In the genomic region with DNA sequence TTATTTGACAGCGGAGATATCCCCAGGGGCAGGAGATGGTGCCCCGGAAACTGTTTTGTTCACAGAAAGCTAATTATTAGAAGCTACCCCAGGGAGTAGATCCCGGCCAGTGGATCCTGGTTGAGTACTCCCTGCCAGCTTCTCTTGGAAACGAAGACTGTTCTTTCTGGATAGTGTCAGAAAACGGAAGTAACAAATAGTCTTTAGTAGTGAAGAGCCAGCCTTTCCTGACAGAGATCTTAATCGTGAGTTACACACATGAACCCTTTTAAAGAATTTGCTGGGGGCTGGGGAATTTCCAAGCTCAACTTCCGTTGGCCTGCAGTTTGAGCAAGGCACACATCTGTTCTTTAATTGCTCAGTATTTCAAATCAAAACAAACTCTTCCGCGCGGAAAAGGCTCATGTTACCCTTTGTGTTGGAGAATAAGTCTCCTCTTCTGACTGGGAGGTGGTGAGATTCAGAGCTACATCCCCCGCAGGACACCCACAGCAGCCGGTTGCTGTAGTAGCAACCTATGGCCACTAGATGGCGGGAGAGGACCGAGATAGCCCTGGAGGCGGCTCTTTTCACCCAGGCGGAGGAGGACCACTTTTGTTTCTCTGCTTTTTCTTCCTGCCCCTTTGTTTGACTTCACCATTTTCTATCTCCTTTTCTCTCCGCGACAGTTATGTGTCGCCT, we compare ENCODE assay signal across 8 mouse cellular contexts.
DNase-seq lines count a peak whose midpoint lies in the region; ATAC-seq and TF ChIP-seq lines count a peak whose summit lies in the region.

No protein-coding gene starts in this region.

- H3ac ChIP-seq in C2C12 (ENCODE audit: control insufficient read depth, insufficient read length, low read depth): peak overlapping the region; percentile 13

- no peak overlapping the region for H3K4me3 ChIP-seq in C2C12 (ENCODE audit: insufficient read depth, poor library complexity, severe bottlenecking)
- H3K4me3 ChIP-seq in embryonic fibroblast, embryonic 13.5 days (ENCODE audit: insufficient read depth, low read length): peak overlapping the region; percentile 41
- peak overlapping the region; percentile 49 for H3K4me3 ChIP-seq in heart, embryonic 11.5 days (ENCODE audit: low read depth, low read length)
- peak overlapping the region; percentile 49 for H3K4me3 ChIP-seq in kidney, embryonic 15.5 days (replicated peaks)
- H3K4me3 ChIP-seq in limb, embryonic 15.5 days: peak overlapping the region; percentile 46
- H3K4me3 ChIP-seq in midbrain, postnatal 0 days (ENCODE audit: low read depth, low read length): peak overlapping the region; percentile 31

- no peaks in the 10 kb centered on the region for H3K79me2 ChIP-seq in C2C12 (ENCODE audit: control insufficient read depth, insufficient read depth)

- peak overlapping the region; percentile 62 for H3K27ac ChIP-seq in embryonic fibroblast, embryonic 13.5 days (ENCODE audit: insufficient read depth, low read length)
- H3K27ac ChIP-seq in heart, embryonic 11.5 days (ENCODE audit: low read depth, low read length): no peak overlapping the region
- peak overlapping the region; percentile 75 for H3K27ac ChIP-seq in kidney, embryonic 15.5 days
- peak overlapping the region; percentile 76 for H3K27ac ChIP-seq in limb, embryonic 15.5 days
- peak overlapping the region; percentile 65 for H3K27ac ChIP-seq in midbrain, postnatal 0 days (ENCODE audit: low read depth, low read length)

- no peaks in the 10 kb centered on the region for H3K27me3 ChIP-seq in C2C12 (ENCODE audit: control insufficient read depth, insufficient read depth, insufficient read length)
- no peaks in the 10 kb centered on the region for H3K27me3 ChIP-seq in heart, embryonic 11.5 days (ENCODE audit: control insufficient read depth, insufficient read depth, low read length)
- H3K27me3 ChIP-seq in kidney, embryonic 15.5 days: peaks cover 12% of the 10 kb centered on the region; the same call in 1 of the 2 replicates
- 0 out of 2 replicates have a peak, but pooled peaks cover 4% of the 10 kb centered on the region for H3K27me3 ChIP-seq in limb, embryonic 15.5 days
- H3K27me3 ChIP-seq in midbrain, postnatal 0 days (ENCODE audit: insufficient read depth, low read length): 0 out of 2 replicates have a peak, but pooled peaks cover 3% of the 10 kb centered on the region

- H3K4me2 ChIP-seq in heart, embryonic 11.5 days: peak overlapping the region; percentile 75
- H3K4me2 ChIP-seq in kidney, embryonic 15.5 days: peak overlapping the region; percentile 80
- H3K4me2 ChIP-seq in limb, embryonic 15.5 days: peak overlapping the region; percentile 73
- H3K4me2 ChIP-seq in midbrain, postnatal 0 days (ENCODE audit: low read depth, low read length, poor library complexity, severe bottlenecking): peak overlapping the region; percentile 58

- TF ChIP-seq POLR2A in embryonic fibroblast, embryonic 13.5 days (IDR thresholded peaks at IDR 0.05; ENCODE audit: low read depth, low read length): no peak

- no peaks in the 10 kb centered on the region for H3K36me3 ChIP-seq in C2C12 (ENCODE audit: control insufficient read depth, insufficient read depth)
- H3K36me3 ChIP-seq in heart, embryonic 11.5 days (ENCODE audit: control insufficient read depth, insufficient read depth, low read length): no peaks in the 10 kb centered on the region
- H3K36me3 ChIP-seq in kidney, embryonic 15.5 days: no peaks in the 10 kb centered on the region
- H3K36me3 ChIP-seq in limb, embryonic 15.5 days: no peaks in the 10 kb centered on the region
- no peaks in the 10 kb centered on the region for H3K36me3 ChIP-seq in midbrain, postnatal 0 days (ENCODE audit: insufficient read depth, low read length)

- 10% methylated on average over 19 of the region's 19 CpGs for WGBS in heart, embryonic 11.5 days (ENCODE audit: insufficient replicate concordance)
- WGBS in kidney, embryonic 15.5 days: 6% methylated on average over 19 of the region's 19 CpGs
- WGBS in limb, embryonic 15.5 days: 5% methylated on average over 19 of the region's 19 CpGs
- 6% methylated on average over 19 of the region's 19 CpGs for WGBS in midbrain, postnatal 0 days

- H3K4me1 ChIP-seq in embryonic fibroblast, embryonic 13.5 days (ENCODE audit: control insufficient read depth, insufficient read depth, low read length): no peaks in the 10 kb centered on the region
- H3K4me1 ChIP-seq in heart, embryonic 11.5 days (ENCODE audit: control insufficient read depth, insufficient read depth, low read length): peaks cover 14% of the 10 kb centered on the region
- H3K4me1 ChIP-seq in kidney, embryonic 15.5 days: peaks cover 35% of the 10 kb centered on the region
- peaks cover 29% of the 10 kb centered on the region for H3K4me1 ChIP-seq in limb, embryonic 15.5 days
- peaks cover 11% of the 10 kb centered on the region for H3K4me1 ChIP-seq in midbrain, postnatal 0 days (ENCODE audit: insufficient read depth, low read length)

- peak; percentile 64 for ATAC-seq in heart, embryonic 11.5 days (replicated peaks; ENCODE audit: insufficient number of reproducible peaks, low FRiP score, low TSS enrichment)
- ATAC-seq in kidney, embryonic 15.5 days (replicated peaks; ENCODE audit: low FRiP score): peak; percentile 83
- ATAC-seq in limb, embryonic 15.5 days (ENCODE audit: insufficient number of reproducible peaks, low FRiP score, low TSS enrichment, low read depth): peak; percentile 84; the same call in 1 of the 2 replicates
- ATAC-seq in midbrain, postnatal 0 days (ENCODE audit: low FRiP score): peak; percentile 85

- no peaks in the 10 kb centered on the region for H3K79me3 ChIP-seq in C2C12 (ENCODE audit: low read depth)

- peak; percentile 70 for TF ChIP-seq CTCF in C2C12 (IDR thresholded peaks at IDR 0.05; ENCODE audit: control insufficient read depth, insufficient read depth, insufficient read length)
- peak; percentile 68 for TF ChIP-seq CTCF in embryonic fibroblast, embryonic 13.5 days (IDR thresholded peaks at IDR 0.05; ENCODE audit: borderline replicate concordance, insufficient read depth, low read length)
- peak; percentile 96 for TF ChIP-seq CTCF in midbrain, postnatal 0 days (IDR thresholded peaks at IDR 0.05)

- H3K9ac ChIP-seq in heart, embryonic 11.5 days (ENCODE audit: low read depth, low read length): peak overlapping the region; percentile 77
- H3K9ac ChIP-seq in kidney, embryonic 15.5 days: peak overlapping the region; percentile 51
- H3K9ac ChIP-seq in limb, embryonic 15.5 days: peak overlapping the region; percentile 44
- H3K9ac ChIP-seq in midbrain, postnatal 0 days (replicated peaks; ENCODE audit: low read length, poor library complexity, severe bottlenecking): peak overlapping the region; percentile 59

- DNase-seq in brain, adult 2 months (ENCODE audit: low read depth, low spot score): peak; percentile 86
- peak; percentile 90 for DNase-seq in midbrain, postnatal 0 days (ENCODE audit: low spot score)
- DNase-seq in spleen, postnatal 10 days (ENCODE audit: low spot score in 2 of 2): peak; percentile 44 to 74

- H3K9me3 ChIP-seq in heart, embryonic 11.5 days (replicated peaks; ENCODE audit: control insufficient read depth, low read length): no peaks in the 10 kb centered on the region
- no peaks in the 10 kb centered on the region for H3K9me3 ChIP-seq in kidney, embryonic 15.5 days (replicated peaks)
- H3K9me3 ChIP-seq in limb, embryonic 15.5 days: no peaks in the 10 kb centered on the region
- H3K9me3 ChIP-seq in midbrain, postnatal 0 days (ENCODE audit: low read length): no peaks in the 10 kb centered on the region

TF ChIP-seq in C2C12, 6 proteins besides CTCF, POLR2A, EP300 and RAD21:
- TF ChIP-seq MYOG (IDR thresholded peaks at IDR 0.05; ENCODE audit: control insufficient read depth, extremely low read depth, insufficient read length) (no peak), USF1 (IDR thresholded peaks at IDR 0.05; ENCODE audit: low read depth) (no peak), MYOD1 (IDR thresholded peaks at IDR 0.05; ENCODE audit: control insufficient read depth, insufficient read length, low read depth) (no peak), MAX (IDR thresholded peaks at IDR 0.05) (no peak), FOSL1 (IDR thresholded peaks at IDR 0.05; ENCODE audit: insufficient read depth, low read length, poor library complexity, severe bottlenecking) (no peak)
